ENCODE assay signal across 11 mouse cellular contexts in the genomic region with DNA sequence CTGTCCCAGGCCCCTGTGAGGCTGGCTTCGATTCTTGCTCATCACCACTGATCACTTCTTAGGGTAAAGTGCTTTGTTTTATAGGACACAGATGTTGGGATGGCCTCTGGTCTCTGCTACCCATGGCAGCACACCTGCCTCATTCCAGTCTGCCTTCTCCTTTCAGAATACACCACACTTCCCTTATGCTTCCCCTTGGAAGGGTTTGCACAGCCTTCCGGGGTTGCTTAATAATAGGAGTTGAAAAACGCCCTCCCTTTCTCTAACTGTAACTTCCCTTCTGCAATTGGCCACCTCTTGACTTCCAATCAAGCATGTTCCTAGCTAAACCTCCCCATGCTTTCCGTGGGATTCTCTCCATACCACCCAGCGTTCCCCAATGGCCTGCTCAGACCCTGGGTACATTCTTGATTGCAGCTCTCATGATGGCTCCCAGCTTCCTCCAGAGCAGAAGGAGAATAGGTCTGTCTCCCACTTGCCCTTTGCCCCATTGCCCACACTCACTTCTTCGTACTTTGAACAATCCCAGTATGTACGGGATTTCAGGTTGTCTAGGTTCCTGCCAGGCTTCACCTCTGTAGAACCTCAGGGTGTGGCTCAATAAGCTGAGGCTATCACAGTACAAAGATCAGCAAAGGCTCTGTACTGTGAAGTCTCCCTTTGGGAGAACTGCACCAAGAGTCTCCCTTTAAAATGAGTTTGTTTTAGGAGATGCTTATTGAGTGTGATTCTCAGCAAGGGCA.
DNase-seq lines count a peak whose midpoint lies in the region; ATAC-seq and TF ChIP-seq lines count a peak whose summit lies in the region.
"Had no signal": no experiment of that assay in that cellular context is flagged by ENCODE, and none has a peak within 500 bp of the region (broad histone marks: within the 10 kb centered on the region; RNA-seq: fewer than 3 reads in every experiment).

No protein-coding gene starts in this region.

- H3K27ac ChIP-seq in heart, embryonic 15.5 days, result peak overlapping the region; percentile 65
- H3K27ac ChIP-seq in bone marrow macrophage, adult 2 months (ENCODE audit: insufficient read depth, low read depth, low read length), result peak overlapping the region; percentile 92
- peak overlapping the region; percentile 82 for H3K27ac ChIP-seq in limb, embryonic 12.5 days

- 77% methylated on average over 7 of the region's 7 CpGs for WGBS in heart, embryonic 15.5 days
- 67% methylated on average over 7 of the region's 7 CpGs for WGBS in limb, embryonic 12.5 days

- DNase-seq in heart, adult 18-20 months, result no peak
- no peak for DNase-seq in thymus, postnatal 4 days
- DNase-seq in c-Kit-positive CD71-positive TER-119-positive erythroid progenitor cells, embryonic 14.5 days (ENCODE audit: low spot score), result no peak
- DNase-seq in urinary bladder, postnatal 4 days (ENCODE audit: low spot score in 2 of 2), result no peak
- DNase-seq: cerebellum, postnatal 25 days; layer of hippocampus, postnatal 36 days had no signal

- H3K4me3 ChIP-seq in heart, embryonic 15.5 days, result no peak overlapping the region
- H3K4me3 ChIP-seq in bone marrow macrophage, adult 2 months (ENCODE audit: insufficient read depth, low read length), result peak overlapping the region; percentile 22
- no peak overlapping the region for H3K4me3 ChIP-seq in limb, embryonic 12.5 days (replicated peaks)

- H3K4me2 ChIP-seq in heart, embryonic 15.5 days, result no peak overlapping the region
- peak overlapping the region; percentile 17; the same call in 1 of the 2 replicates for H3K4me2 ChIP-seq in limb, embryonic 12.5 days

- no peaks in the 10 kb centered on the region for H3K27me3 ChIP-seq in heart, embryonic 15.5 days
- H3K27me3 ChIP-seq in limb, embryonic 12.5 days, result no peaks in the 10 kb centered on the region

- H3K36me3 ChIP-seq in heart, embryonic 15.5 days, result no peaks in the 10 kb centered on the region
- no peaks in the 10 kb centered on the region for H3K36me3 ChIP-seq in limb, embryonic 12.5 days

- H3K9ac ChIP-seq in heart, embryonic 15.5 days, result no peak overlapping the region
- no peak overlapping the region for H3K9ac ChIP-seq in limb, embryonic 12.5 days (replicated peaks)

- peaks cover 11% of the 10 kb centered on the region for H3K4me1 ChIP-seq in heart, embryonic 15.5 days (replicated peaks)
- H3K4me1 ChIP-seq in bone marrow macrophage, adult 2 months (ENCODE audit: control insufficient read depth, insufficient read depth, low read length), result peaks cover 79% of the 10 kb centered on the region
- peaks cover 33% of the 10 kb centered on the region for H3K4me1 ChIP-seq in limb, embryonic 12.5 days (replicated peaks)

- no peak for ATAC-seq in heart, embryonic 15.5 days (replicated peaks; ENCODE audit: insufficient number of reproducible peaks, insufficient read depth, low FRiP score, low read depth)
- ATAC-seq in granulocyte monocyte progenitor cell, adult 5-6 weeks (replicated peaks; ENCODE audit: poor library complexity, severe bottlenecking), result peak; percentile 62
- no peak for ATAC-seq in limb, embryonic 12.5 days (ENCODE audit: insufficient number of reproducible peaks, insufficient read depth, low FRiP score, low TSS enrichment, low read depth)
- ATAC-seq: forebrain, embryonic 16.5 days had no signal

- TF ChIP-seq CTCF in bone marrow macrophage, adult 2 months (IDR thresholded peaks at IDR 0.05; ENCODE audit: low read depth, low read length), result no peak

- TF ChIP-seq POLR2A in bone marrow macrophage, adult 2 months (IDR thresholded peaks at IDR 0.05; ENCODE audit: borderline replicate concordance, low read depth, low read length), result no peak

- H3K9me3 ChIP-seq in heart, embryonic 15.5 days (replicated peaks), result no peaks in the 10 kb centered on the region
- H3K9me3 ChIP-seq in limb, embryonic 12.5 days, result peaks cover 5% of the 10 kb centered on the region; the same call in 1 of the 2 replicates
